Mouse (Mus musculus): ENCODE results near the gene Upb1.
A peak's percentile ranks its signal among the peaks of the same experiment; 100 is the strongest.
"Not testable (repeated sequence)": the region's sequence is repeated elsewhere in the genome, so short reads cannot be mapped to it uniquely, and the experiment has no call there.

Upb1 gene

DNA sequence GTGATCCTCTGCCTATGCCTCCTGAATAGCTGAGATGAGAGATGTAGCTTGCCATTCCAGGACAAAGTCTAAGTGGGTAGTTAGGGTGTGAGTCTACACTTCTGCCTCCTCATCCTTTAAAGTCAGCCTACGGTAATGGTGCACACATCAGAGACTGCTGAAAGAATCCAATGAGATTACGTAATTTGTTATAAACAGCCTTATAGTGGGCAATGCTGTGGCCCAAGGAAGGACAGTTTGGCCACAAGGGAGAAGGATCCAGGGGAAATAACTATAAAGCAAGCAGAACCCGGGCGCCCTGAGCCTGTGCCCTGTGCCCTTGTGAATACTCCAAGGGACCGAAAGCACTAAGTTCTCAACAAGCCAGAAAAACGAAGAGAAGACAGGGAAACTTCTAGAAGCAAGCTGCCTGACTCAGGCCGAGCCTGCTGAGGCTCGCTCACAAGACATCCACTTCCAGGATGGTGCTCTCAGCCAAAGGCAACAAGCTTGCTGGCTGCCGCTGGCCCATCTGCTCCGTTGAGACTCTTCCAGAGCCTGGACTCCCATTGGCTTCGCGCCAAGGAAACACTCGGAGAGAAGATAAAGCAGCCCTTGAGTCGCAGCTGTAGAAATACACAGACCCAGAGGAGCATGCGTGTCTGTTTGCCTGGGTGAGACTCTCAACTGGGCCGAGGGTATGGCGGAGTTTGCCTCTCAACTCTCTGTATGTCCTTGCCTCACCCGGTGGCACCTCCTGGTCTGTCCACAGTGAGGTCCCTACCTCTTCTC, 55.3 kb downstream of the Upb1 start:
- not testable (repeated sequence) for DNase-seq (ENCODE audit: low spot score)

DNA sequence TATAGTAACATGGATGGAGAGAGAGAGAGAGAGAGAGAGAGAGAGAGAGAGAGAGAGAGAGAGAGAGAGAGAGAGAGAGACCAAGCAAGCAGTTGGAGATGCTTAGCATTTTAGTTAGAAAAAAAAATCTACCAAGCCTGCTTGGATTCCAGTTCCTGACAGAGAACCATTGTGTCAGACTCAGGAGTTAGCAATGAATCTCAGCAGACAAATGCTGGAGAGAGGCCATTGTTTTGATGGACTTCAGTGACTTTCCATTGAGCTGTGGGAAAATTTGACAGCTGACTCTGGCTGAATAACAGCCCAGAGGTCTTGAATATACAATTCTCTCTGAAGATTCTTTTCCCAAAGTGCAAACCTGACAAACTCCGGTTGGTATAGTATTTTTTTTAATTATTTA, 56.9 kb downstream of the Upb1 start:
- DNase-seq (ENCODE audit: low spot score) = no peak

- no peak for DNase-seq (ENCODE audit: low spot score)
These were observed 57.4 kb downstream of the Upb1 start for GRCm38 (mm10) chr10:75458329-75458728.

DNA sequence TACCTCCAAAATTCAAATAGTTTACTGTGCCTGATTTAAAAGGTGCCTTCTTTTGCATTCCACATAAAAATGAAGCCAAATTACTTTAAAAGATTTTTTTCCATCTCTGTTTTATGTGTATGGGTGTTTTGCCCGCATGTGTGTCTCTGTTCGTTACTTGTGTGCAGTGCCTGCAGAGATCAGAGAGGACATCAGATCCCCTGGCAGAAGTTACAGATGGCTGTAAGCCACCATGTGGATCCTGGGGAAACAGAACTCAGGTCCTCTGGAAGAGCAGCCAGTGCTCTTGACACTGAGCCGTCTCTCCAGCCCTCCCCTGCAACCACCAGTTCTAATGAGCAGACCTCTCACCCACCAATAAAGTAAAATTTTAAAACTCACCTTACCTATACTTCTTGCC, 61.8 kb downstream of the Upb1 start:
- no peak for DNase-seq (ENCODE audit: low spot score)

GRCm38 (mm10) chr10:75465781-75466550, 65.1 kb downstream of the Upb1 start:
- DNase-seq (ENCODE audit: low spot score) = peak; percentile 69

- DNase-seq (ENCODE audit: low spot score) = no peak
These were observed 72.5 kb downstream of the Upb1 start for GRCm38 (mm10) chr10:75473411-75473810.

DNA sequence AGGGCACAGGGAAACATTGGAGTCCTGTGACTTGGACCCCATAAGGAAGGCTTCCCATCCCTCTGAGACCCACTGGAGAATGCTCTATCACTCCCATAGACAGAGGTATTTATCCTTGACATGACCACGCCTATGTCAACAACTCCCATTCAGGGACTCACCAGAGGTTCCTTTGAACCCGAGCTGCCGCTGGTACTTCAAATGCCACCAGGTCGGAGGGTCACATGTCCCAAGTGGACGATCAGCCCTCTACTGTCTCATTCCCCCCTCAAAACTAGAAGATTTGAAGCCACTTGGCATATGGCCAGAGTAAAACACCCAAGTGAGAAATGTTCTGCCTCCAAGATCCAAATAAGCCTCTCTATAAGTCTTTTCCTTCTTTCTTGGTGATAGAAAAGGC, 73.7 kb downstream of the Upb1 start:
- DNase-seq (ENCODE audit: low spot score) = no peak

DNA sequence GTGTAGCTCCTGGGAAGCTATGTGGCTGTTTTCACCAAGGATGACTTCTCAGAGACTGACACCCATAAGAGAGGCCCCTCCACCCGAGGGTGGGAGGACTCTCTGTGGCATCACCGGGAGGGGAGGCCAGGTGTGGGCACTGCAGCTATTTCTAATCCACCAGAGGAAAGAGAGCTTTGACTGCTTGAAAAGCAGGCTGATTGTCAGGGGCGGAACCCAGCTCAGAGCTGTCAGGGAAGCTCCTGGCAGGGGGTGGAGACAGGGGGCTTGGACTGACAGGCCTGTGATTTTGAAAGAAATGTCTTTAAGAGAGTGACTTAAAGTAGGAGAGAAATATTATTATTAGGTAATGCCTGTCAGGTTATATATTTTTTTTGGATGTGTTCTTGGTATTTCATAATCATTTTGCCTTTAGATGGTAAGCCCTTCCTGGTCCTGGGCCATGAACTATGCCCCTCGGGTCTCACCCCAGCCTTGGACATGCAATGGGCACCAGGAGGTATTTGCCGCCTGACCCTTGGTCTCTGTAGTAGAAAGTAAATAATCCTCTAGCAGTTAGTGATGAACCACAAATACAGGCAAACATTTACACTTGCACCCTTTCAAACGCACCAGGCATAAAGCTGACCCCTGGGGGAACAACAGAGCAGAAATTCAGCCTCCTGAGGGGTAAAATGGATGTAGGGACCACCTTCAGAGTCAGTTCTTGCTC, 74.4 kb downstream of the Upb1 start:
- not testable (repeated sequence) for DNase-seq (ENCODE audit: low spot score)

DNA sequence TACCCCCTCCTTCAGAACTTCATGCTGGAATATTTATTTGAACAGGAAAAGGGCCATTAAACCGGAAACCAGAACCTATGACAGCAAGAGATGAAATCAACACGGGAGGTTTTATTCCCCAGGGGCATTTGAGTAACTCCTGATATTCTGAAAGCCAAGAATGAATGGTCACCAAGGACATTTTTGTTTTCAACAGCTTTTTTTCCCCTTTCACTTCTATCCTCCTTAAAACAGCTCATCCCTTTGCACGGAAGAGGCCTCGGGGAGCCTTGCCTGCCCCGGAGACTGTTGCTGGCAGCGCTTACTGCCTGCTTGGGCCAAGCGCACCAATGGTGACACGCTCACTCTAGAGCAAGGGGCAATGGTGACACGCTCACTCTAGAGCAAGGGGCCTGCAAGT, 76.1 kb downstream of the Upb1 start:
- no peak for DNase-seq (ENCODE audit: low spot score)

DNA sequence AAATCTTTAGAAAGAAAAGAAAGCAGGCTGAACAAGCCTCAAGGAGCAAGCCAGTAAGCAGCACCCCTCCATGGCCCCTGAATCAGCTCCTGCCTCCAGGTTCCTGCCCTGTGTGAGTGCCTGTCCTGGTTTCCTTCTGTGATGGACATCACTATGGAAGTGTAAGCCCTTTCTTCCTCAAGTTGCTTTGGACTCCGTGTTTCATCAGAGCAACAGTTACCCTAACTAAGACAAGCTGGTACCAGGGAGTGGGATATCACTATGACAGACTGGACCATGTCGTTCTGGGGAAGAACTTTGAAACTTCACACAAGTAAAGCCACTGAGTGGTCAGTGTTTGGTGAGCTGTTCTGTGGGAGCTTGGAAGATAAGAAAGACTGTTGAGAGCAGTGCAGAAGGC, 79.0 kb downstream of the Upb1 start:
- no peak for DNase-seq (ENCODE audit: low spot score)

- no peak for DNase-seq (ENCODE audit: low spot score)
These were observed 80.8 kb downstream of the Upb1 start for GRCm38 (mm10) chr10:75481703-75482102.

GRCm38 (mm10) chr10:75482271-75482670, 81.4 kb downstream of the Upb1 start:
- DNase-seq (ENCODE audit: low spot score) = no peak

DNA sequence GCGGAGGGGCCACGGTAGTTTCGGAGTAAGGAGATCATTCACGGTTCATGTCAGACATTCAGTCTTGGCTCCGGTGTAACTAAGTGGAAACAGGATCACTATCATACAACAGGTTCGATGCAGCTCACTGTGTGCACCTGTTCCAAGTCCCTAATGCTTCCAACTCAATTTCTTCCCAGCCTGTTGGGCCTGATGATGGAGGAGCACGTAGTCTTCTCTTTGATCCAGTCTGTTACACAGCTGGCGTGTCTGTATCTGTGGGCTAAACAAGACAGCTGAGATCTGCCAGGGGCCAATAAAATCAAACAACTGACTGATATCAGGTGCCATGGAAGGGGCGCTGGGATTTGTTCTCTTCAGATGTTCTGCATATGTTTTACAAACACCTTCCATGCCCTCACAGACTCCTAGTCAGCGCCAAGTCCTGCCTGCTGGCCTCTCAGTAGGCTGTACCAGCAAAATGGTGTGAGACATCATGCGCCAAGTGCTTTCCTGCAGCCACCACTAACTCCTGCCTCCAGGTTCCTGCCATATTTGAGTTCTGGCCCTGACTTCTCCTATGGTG, 82.1 kb downstream of the Upb1 start:
- no peak for DNase-seq (ENCODE audit: low spot score)

- DNase-seq (ENCODE audit: low spot score) = no peak
These were observed 83.2 kb downstream of the Upb1 start for GRCm38 (mm10) chr10:75484066-75484465.

- no peak for DNase-seq (ENCODE audit: low spot score)
These were observed 83.9 kb downstream of the Upb1 start for GRCm38 (mm10) chr10:75484767-75485166.

GRCm38 (mm10) chr10:75486086-75486979, 85.4 kb downstream of the Upb1 start:
- DNase-seq (ENCODE audit: low spot score) = peak; percentile 79

GRCm38 (mm10) chr10:75487131-75487530, 86.2 kb downstream of the Upb1 start:
- no peak for DNase-seq (ENCODE audit: low spot score)

GRCm38 (mm10) chr10:75489522-75489921, 88.6 kb downstream of the Upb1 start:
- no peak for DNase-seq (ENCODE audit: low spot score)

- no peak for DNase-seq (ENCODE audit: low spot score)
These were observed 89.8 kb downstream of the Upb1 start for GRCm38 (mm10) chr10:75490731-75491130.

Data from lung, postnatal 25 days (tissue).